Mouse (Mus musculus): Measurements from ENCODE around the gene Lrrc56. TPM values are rescaled to one million over a fixed set of nuclear protein-coding genes. Genes with fewer than 3 reads are reported as not detected.
A peak's percentile ranks its signal among the peaks of the same experiment; 100 is the strongest.

The Lrrc56 gene
- polyA plus RNA-seq, 1 experiment from 2014 or later: 13.5 TPM

GRCm38 (mm10) chr7:141221249-141222125 lies 27.5 kb downstream of the Lrrc56 start:
- peak; percentile 98 for ATAC-seq (ENCODE audit: low FRiP score, low TSS enrichment)
- peak overlapping the region; percentile 69 for H3K4me2 ChIP-seq (replicated peaks; ENCODE audit: low read depth, low read length)
- peak overlapping the region; percentile 93 for H3K27ac ChIP-seq (ENCODE audit: low read length)
- peak overlapping the region; percentile 51 for H3K4me3 ChIP-seq (ENCODE audit: low read length)
- H3K9me3 ChIP-seq (ENCODE audit: low read length): no peaks in the 10 kb centered on the region
- peak overlapping the region; percentile 70 for H3K9ac ChIP-seq (replicated peaks; ENCODE audit: low read length)
- peaks cover 45% of the 10 kb centered on the region for H3K4me1 ChIP-seq (ENCODE audit: insufficient read depth, low read length)
- H3K36me3 ChIP-seq (ENCODE audit: insufficient read depth, low read length): peaks cover 23% of the 10 kb centered on the region
- 2% methylated on average over 41 of the region's 44 CpGs for WGBS
- no peaks in the 10 kb centered on the region for H3K27me3 ChIP-seq (ENCODE audit: insufficient read depth, low read length)

- no peaks in the 10 kb centered on the region for H3K27me3 ChIP-seq (ENCODE audit: insufficient read depth, low read length)
- H3K4me3 ChIP-seq (ENCODE audit: low read length): peak overlapping the region; percentile 51
- H3K9me3 ChIP-seq (ENCODE audit: low read length): no peaks in the 10 kb centered on the region
- peaks cover 23% of the 10 kb centered on the region for H3K36me3 ChIP-seq (ENCODE audit: insufficient read depth, low read length)
- peaks cover 39% of the 10 kb centered on the region for H3K4me1 ChIP-seq (ENCODE audit: insufficient read depth, low read length)
- WGBS: 5% methylated on average over 8 of the region's 8 CpGs
- ATAC-seq (ENCODE audit: low FRiP score, low TSS enrichment): no peak
- peak overlapping the region; percentile 93 for H3K27ac ChIP-seq (ENCODE audit: low read length)
- H3K4me2 ChIP-seq (replicated peaks; ENCODE audit: low read depth, low read length): peak overlapping the region; percentile 69
- peak overlapping the region; percentile 61 for H3K9ac ChIP-seq (replicated peaks; ENCODE audit: low read length)
Observed at GRCm38 (mm10) chr7:141222126-141222467, 28.1 kb downstream of the Lrrc56 start.

- Histone ChIP-seq H3K4me2 (replicated peaks; ENCODE audit: low read depth, low read length) (no peak overlapping the region), H3K9ac (replicated peaks; ENCODE audit: low read length) (peak overlapping the region; percentile 61; the same call in 1 of the 2 replicates), H3K9me3 (ENCODE audit: low read length) (no peaks in the 10 kb centered on the region), H3K4me1 (ENCODE audit: insufficient read depth, low read length) (peaks cover 33% of the 10 kb centered on the region), H3K4me3 (ENCODE audit: low read length) (no peak overlapping the region), H3K36me3 (ENCODE audit: insufficient read depth, low read length) (peaks cover 17% of the 10 kb centered on the region), H3K27ac (ENCODE audit: low read length) (peak overlapping the region; percentile 93), H3K27me3 (ENCODE audit: insufficient read depth, low read length) (no peaks in the 10 kb centered on the region)
- WGBS: 82% methylated on average over 4 of the region's 4 CpGs
- ATAC-seq (ENCODE audit: low FRiP score, low TSS enrichment): no peak
Observed at GRCm38 (mm10) chr7:141222696-141223215, 28.8 kb downstream of the Lrrc56 start.

- no peaks in the 10 kb centered on the region; the same call in 1 of the 2 replicates for H3K36me3 ChIP-seq (ENCODE audit: insufficient read depth, low read length)
- ATAC-seq (ENCODE audit: low FRiP score, low TSS enrichment): no peak
- H3K4me1 ChIP-seq (ENCODE audit: insufficient read depth, low read length): peaks cover 32% of the 10 kb centered on the region
- no peak overlapping the region for H3K4me3 ChIP-seq (ENCODE audit: low read length)
- no peak overlapping the region for H3K4me2 ChIP-seq (replicated peaks; ENCODE audit: low read depth, low read length)
- no peaks in the 10 kb centered on the region for H3K9me3 ChIP-seq (ENCODE audit: low read length)
- H3K9ac ChIP-seq (replicated peaks; ENCODE audit: low read length): no peak overlapping the region
- H3K27me3 ChIP-seq (ENCODE audit: insufficient read depth, low read length): no peaks in the 10 kb centered on the region
- 83% methylated on average over 6 of the region's 6 CpGs for WGBS
- H3K27ac ChIP-seq (ENCODE audit: low read length): no peak overlapping the region
Observed at GRCm38 (mm10) chr7:141226535-141226934, 32.6 kb downstream of the Lrrc56 start.

- peak overlapping the region; percentile 92; the same call in 1 of the 2 replicates for H3K9ac ChIP-seq (replicated peaks; ENCODE audit: low read length)
- WGBS: 80% methylated on average over 4 of the region's 4 CpGs
Observed at GRCm38 (mm10) chr7:141227796-141228195, 33.8 kb downstream of the Lrrc56 start.

GRCm38 (mm10) chr7:141228279-141229067 lies 34.5 kb downstream of the Lrrc56 start, which contains the start of gene Phrf1:
TSS of gene Phrf1 (plus strand) at chr7:141228784.
- peak; percentile 94 for ATAC-seq (ENCODE audit: low FRiP score, low TSS enrichment)
- WGBS: under 1% methylated on average over 74 of the region's 76 CpGs
- H3K4me2 ChIP-seq (replicated peaks; ENCODE audit: low read depth, low read length): peak within 1 kb of the TSS; percentile 96
- H3K27ac ChIP-seq (ENCODE audit: low read length): peak within 1 kb of the TSS; percentile 90
- no peaks in the 10 kb centered on the region for H3K9me3 ChIP-seq (ENCODE audit: low read length)
- H3K4me3 ChIP-seq (ENCODE audit: low read length): peak within 1 kb of the TSS; percentile 99
- no peaks in the 10 kb centered on the region for H3K27me3 ChIP-seq (ENCODE audit: insufficient read depth, low read length)
- peaks cover 20% of the 10 kb centered on the region for H3K4me1 ChIP-seq (ENCODE audit: insufficient read depth, low read length)
- H3K9ac ChIP-seq (replicated peaks; ENCODE audit: low read length): peak within 1 kb of the TSS; percentile 92
- H3K36me3 ChIP-seq (ENCODE audit: insufficient read depth, low read length): peaks cover 10% of the 10 kb centered on the region

More at GRCm38 (mm10) chr7:141227796-141228195, 33.8 kb downstream of the Lrrc56 start:
- Histone ChIP-seq H3K4me1 (ENCODE audit: insufficient read depth, low read length) (peaks cover 23% of the 10 kb centered on the region), H3K36me3 (ENCODE audit: insufficient read depth, low read length) (peaks cover 3% of the 10 kb centered on the region), H3K4me3 (ENCODE audit: low read length) (no peak overlapping the region), H3K9me3 (ENCODE audit: low read length) (no peaks in the 10 kb centered on the region), H3K27me3 (ENCODE audit: insufficient read depth, low read length) (no peaks in the 10 kb centered on the region), H3K4me2 (replicated peaks; ENCODE audit: low read depth, low read length) (no peak overlapping the region), H3K27ac (ENCODE audit: low read length) (no peak overlapping the region)
- no peak; the same call in 1 of the 2 replicates for ATAC-seq (ENCODE audit: low FRiP score, low TSS enrichment)

GRCm38 (mm10) chr7:141229702-141230101 lies 35.7 kb downstream of the Lrrc56 start:
- WGBS: 52% methylated on average over 6 of the region's 6 CpGs

GRCm38 (mm10) chr7:141230570-141230969 lies 36.6 kb downstream of the Lrrc56 start:
- 0 out of 2 replicates have a peak overlapping the region, but pooled peaks have one; percentile 92 for H3K9ac ChIP-seq (replicated peaks; ENCODE audit: low read length)
- no peaks in the 10 kb centered on the region for H3K9me3 ChIP-seq (ENCODE audit: low read length)
- H3K27me3 ChIP-seq (ENCODE audit: insufficient read depth, low read length): no peaks in the 10 kb centered on the region
- H3K4me1 ChIP-seq (ENCODE audit: insufficient read depth, low read length): peaks cover 20% of the 10 kb centered on the region
- H3K4me3 ChIP-seq (ENCODE audit: low read length): no peak overlapping the region
- H3K4me2 ChIP-seq (replicated peaks; ENCODE audit: low read depth, low read length): no peak overlapping the region
- 90% methylated on average over 4 of the region's 4 CpGs for WGBS
- no peak for ATAC-seq (ENCODE audit: low FRiP score, low TSS enrichment)
- peaks cover 29% of the 10 kb centered on the region for H3K36me3 ChIP-seq (ENCODE audit: insufficient read depth, low read length)
- no peak overlapping the region for H3K27ac ChIP-seq (ENCODE audit: low read length)

More at GRCm38 (mm10) chr7:141229702-141230101, 35.7 kb downstream of the Lrrc56 start:
- Histone ChIP-seq H3K4me1 (ENCODE audit: insufficient read depth, low read length) (peaks cover 20% of the 10 kb centered on the region), H3K27ac (ENCODE audit: low read length) (no peak overlapping the region), H3K4me2 (replicated peaks; ENCODE audit: low read depth, low read length) (peak overlapping the region; percentile 96), H3K27me3 (ENCODE audit: insufficient read depth, low read length) (no peaks in the 10 kb centered on the region), H3K9me3 (ENCODE audit: low read length) (no peaks in the 10 kb centered on the region), H3K4me3 (ENCODE audit: low read length) (peak overlapping the region; percentile 99), H3K9ac (replicated peaks; ENCODE audit: low read length) (peak overlapping the region; percentile 92), H3K36me3 (ENCODE audit: insufficient read depth, low read length) (peaks cover 20% of the 10 kb centered on the region)
- ATAC-seq (ENCODE audit: low FRiP score, low TSS enrichment): no peak

- no peak overlapping the region for H3K9ac ChIP-seq (replicated peaks; ENCODE audit: low read length)
- peaks cover 20% of the 10 kb centered on the region for H3K4me1 ChIP-seq (ENCODE audit: insufficient read depth, low read length)
- no peak overlapping the region for H3K4me3 ChIP-seq (ENCODE audit: low read length)
- ATAC-seq (ENCODE audit: low FRiP score, low TSS enrichment): no peak
- H3K4me2 ChIP-seq (replicated peaks; ENCODE audit: low read depth, low read length): no peak overlapping the region
- no peak overlapping the region for H3K27ac ChIP-seq (ENCODE audit: low read length)
- H3K36me3 ChIP-seq (ENCODE audit: insufficient read depth, low read length): peaks cover 29% of the 10 kb centered on the region
- WGBS: 88% methylated on average over 3 of the region's 3 CpGs
- no peaks in the 10 kb centered on the region for H3K9me3 ChIP-seq (ENCODE audit: low read length)
- H3K27me3 ChIP-seq (ENCODE audit: insufficient read depth, low read length): no peaks in the 10 kb centered on the region
Observed at GRCm38 (mm10) chr7:141231111-141231510, 37.2 kb downstream of the Lrrc56 start.
